8 mouse cellular contexts compared by ENCODE assay signal in the genomic region with DNA sequence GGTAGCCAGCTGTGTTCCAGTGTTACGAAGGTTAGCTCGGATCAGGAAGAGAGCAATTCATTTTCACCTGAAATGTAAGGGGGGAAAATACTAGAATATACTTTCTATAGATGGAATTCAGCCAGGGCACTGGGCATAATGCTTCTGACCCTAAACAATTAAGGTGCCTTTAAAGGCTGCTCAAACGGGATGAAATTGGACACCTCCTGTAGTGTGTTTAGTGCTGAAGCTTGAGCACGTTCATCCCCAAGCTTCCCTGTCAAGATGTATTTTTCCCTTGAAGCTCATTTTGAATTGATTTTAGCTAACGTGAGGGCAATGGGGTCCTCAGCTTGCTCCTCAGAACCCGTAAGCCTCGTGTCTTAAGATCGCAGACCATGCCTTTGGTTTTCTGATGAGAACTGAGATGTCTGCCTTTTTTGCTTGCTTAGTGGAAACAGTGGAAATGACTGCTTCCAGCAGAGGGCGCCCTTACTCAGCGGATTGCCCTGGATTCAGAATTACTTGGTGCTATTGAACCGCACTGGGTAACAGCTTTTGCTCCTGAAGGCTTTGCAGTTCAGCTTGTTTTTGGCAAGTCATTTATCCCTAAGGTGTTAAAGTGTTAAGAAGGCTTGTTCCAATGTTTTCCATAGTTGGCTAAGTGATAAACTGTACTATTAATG.
DNase-seq lines count a peak whose midpoint lies in the region; ATAC-seq and TF ChIP-seq lines count a peak whose summit lies in the region.

No protein-coding gene starts in this region.

- H3K27ac ChIP-seq in cerebellum, adult 2 months (ENCODE audit: insufficient read depth, low read length): no peak overlapping the region
- no peak overlapping the region for H3K27ac ChIP-seq in hindbrain, embryonic 14.5 days
- no peak overlapping the region for H3K27ac ChIP-seq in left cerebral cortex, adult 2 months

- peak overlapping the region; percentile 25; the same call in 1 of the 2 replicates for H3K9ac ChIP-seq in hindbrain, embryonic 14.5 days

- H3K9me3 ChIP-seq in hindbrain, embryonic 14.5 days (ENCODE audit: control insufficient read depth, low read length): no peaks in the 10 kb centered on the region

- peak; percentile 71 for DNase-seq in R1 (ENCODE audit: low read depth, low spot score)
- DNase-seq in cerebellum, adult 2 months: peak; percentile 45 to 57
- peak; percentile 91 for DNase-seq in hindbrain, embryonic 14.5 days (ENCODE audit: low spot score)
- DNase-seq in left cerebral cortex, adult 2 months (ENCODE audit: extremely low spot score in 1 of 2, low spot score in 2 of 2): peak; percentile 71 to 79
- peak; percentile 92 for DNase-seq in right cerebral cortex, postnatal 4 days
- no peak for DNase-seq in T-cell, adult 2 months (ENCODE audit: low spot score)

- peak; percentile 97 for ATAC-seq in frontal cortex, adult (ENCODE audit: low TSS enrichment)
- ATAC-seq in hindbrain, embryonic 14.5 days (ENCODE audit: low FRiP score): peak; percentile 88
- peak; percentile 86 for ATAC-seq in megakaryocyte-erythroid progenitor cell, adult 5-6 weeks (replicated peaks; ENCODE audit: low FRiP score, low TSS enrichment, poor library complexity, severe bottlenecking)

- WGBS in cerebellum, adult 2 months: 25% methylated on average over 11 of the region's 11 CpGs
- 26% methylated on average over 11 of the region's 11 CpGs for WGBS in hindbrain, embryonic 14.5 days

- no peaks in the 10 kb centered on the region for H3K27me3 ChIP-seq in cerebellum, adult 2 months (ENCODE audit: control insufficient read depth, insufficient read depth, low read length)
- no peaks in the 10 kb centered on the region for H3K27me3 ChIP-seq in hindbrain, embryonic 14.5 days (ENCODE audit: control insufficient read depth, insufficient read depth, low read length)

- no peak for TF ChIP-seq POLR2A in cerebellum, adult 2 months (IDR thresholded peaks at IDR 0.05; ENCODE audit: borderline replicate concordance, insufficient read depth, low read length)

- H3K4me3 ChIP-seq in cerebellum, adult 2 months (replicated peaks; ENCODE audit: insufficient read depth, low read depth, low read length): no peak overlapping the region
- H3K4me3 ChIP-seq in hindbrain, embryonic 14.5 days (replicated peaks; ENCODE audit: low read length): no peak overlapping the region
- no peak overlapping the region for H3K4me3 ChIP-seq in left cerebral cortex, adult 2 months

- no peaks in the 10 kb centered on the region for H3K36me3 ChIP-seq in hindbrain, embryonic 14.5 days (replicated peaks; ENCODE audit: control insufficient read depth, insufficient read depth)

- peak; percentile 67; the same call in 1 of the 2 replicates for TF ChIP-seq CTCF in cerebellum, adult 2 months (IDR thresholded peaks at IDR 0.05; ENCODE audit: borderline replicate concordance, insufficient read depth, low read depth, low read length)
- peak; percentile 87 for TF ChIP-seq CTCF in left cerebral cortex, adult 2 months (IDR thresholded peaks at IDR 0.05)

- H3K4me1 ChIP-seq in cerebellum, adult 2 months (ENCODE audit: control insufficient read depth, insufficient read depth, low read length): no peaks in the 10 kb centered on the region
- H3K4me1 ChIP-seq in hindbrain, embryonic 14.5 days (replicated peaks; ENCODE audit: control insufficient read depth, insufficient read depth, low read length): no peaks in the 10 kb centered on the region

- intact Hi-C loops in left cerebral cortex, adult 2 months (cut with DNase I): loop anchor here (5.0 kb wide), 2 partner anchors 997 to 1462 kb away; no protein-coding TSS in a partner anchor

- H3K4me2 ChIP-seq in hindbrain, embryonic 14.5 days (replicated peaks): peak overlapping the region; percentile 32; the same call in 1 of the 2 replicates
